Mouse (Mus musculus): Measurements from ENCODE around the gene Cux2.

Gene Cux2

GRCm38 (mm10) chr5:121813744-121814143 is 236.2 kb downstream of the Cux2 start:
- DNase-seq, result no peak

- no peak for DNase-seq
Observed at GRCm38 (mm10) chr5:121812526-121813243, 237.2 kb downstream of the Cux2 start.

GRCm38 (mm10) chr5:121811485-121811931 is 238.4 kb downstream of the Cux2 start:
- DNase-seq, result no peak

- DNase-seq, result no peak
Observed at GRCm38 (mm10) chr5:121810331-121811151, 239.4 kb downstream of the Cux2 start.

DNA sequence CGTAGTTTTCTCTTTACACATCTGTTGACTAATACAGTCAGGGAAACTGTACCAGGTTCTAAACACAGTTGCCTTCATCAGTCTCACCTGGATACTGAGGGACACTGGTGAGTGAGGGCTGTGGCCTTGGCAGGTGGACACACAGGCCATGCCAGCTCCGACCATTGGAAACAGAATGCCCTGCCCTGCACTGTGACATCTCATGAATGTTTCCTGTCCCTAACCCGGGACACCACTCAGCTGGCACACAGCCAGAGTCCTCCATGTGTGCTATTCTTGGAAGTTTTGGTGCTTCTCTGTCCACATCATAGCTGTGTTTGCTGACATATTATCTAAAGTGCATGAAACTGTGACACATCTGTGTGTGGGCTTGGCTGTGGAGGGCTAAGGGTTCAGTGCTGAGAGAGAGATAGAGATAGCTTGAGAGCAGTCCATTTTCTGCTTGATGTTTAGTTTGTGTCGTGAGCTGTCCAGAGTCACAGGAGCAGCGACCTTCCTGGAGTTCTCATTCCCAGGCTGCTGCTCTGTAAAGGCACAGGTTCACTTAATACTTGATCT is 240.2 kb downstream of the Cux2 start:
- DNase-seq, result no peak

DNA sequence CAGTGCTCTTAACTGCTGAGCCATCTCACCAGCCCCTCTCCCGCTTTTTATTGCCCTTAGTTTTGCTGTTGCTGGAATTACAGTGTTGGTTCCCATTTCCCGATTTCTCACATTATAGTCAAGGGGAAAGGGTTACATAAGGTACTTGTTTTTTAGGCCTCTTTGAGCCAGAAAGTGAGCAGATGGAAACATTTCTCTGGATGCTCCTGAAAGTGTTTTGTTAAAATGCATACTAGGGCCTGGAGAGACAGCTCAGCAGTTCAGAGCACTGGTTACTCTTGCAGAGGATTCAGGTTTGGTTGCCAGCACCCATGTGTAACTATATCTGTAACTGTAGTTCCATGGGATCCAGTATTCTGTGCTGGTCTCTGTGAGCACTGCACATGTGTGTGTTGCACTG is 241.7 kb downstream of the Cux2 start:
- DNase-seq, result no peak

DNA sequence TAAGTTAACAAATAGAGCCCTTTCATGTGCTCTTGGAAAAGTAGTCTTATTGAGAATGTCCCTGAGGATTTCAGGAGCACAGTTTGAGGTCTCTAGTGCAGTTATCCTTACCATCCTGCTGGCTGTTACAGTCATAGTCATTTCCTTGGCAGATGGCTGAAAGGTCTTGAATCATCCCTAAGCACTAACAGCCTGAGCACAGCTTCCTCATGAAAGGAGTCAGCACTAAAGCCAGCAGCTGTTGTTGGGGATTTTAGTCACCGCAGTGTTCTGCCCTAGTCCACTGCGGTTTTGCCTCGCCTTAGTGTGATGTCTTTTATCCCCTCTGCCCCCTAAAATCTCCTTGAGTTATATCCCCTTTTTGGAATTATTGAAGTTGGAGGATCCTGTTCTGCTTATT is 242.7 kb downstream of the Cux2 start:
- no peak for DNase-seq
